17 mouse cellular contexts compared by ENCODE assay signal in genomic region chr12:81219339-81219738, GRCm38 (mm10).
A peak's percentile ranks its signal among the peaks of the same experiment; 100 is the strongest.
DNase-seq lines count a peak whose midpoint lies in the region.
"Had no signal": no experiment of that assay in that cellular context is flagged by ENCODE, and none has a peak within 500 bp of the region (broad histone marks: within the 10 kb centered on the region; RNA-seq: fewer than 3 reads in every experiment).

No protein-coding gene starts in this region.

- intact Hi-C loops in heart, postnatal 36 days (cut with DNase I), result no loop called here

- peak; percentile 51 for DNase-seq in heart, adult 11 months
- DNase-seq in heart, postnatal 36 days, result no peak
- peak; percentile 51 for DNase-seq in brain, adult 2 months (ENCODE audit: low read depth, low spot score)
- DNase-seq in retina, embryonic 14.5 days (ENCODE audit: low spot score), result peak; percentile 17
- DNase-seq in adipocyte (ENCODE audit: low spot score), result no peak
- no peak for DNase-seq in layer of hippocampus, adult 8-10 months (ENCODE audit: low spot score in 2 of 2)
- DNase-seq: adrenal gland, adult 8-10 months; adrenal gland, postnatal 14 days; adrenal gland, postnatal 36 days; cerebellum, adult 11 months; cerebellum, adult 18-20 months; cerebellum, adult 8-10 months; cerebellum, adult 9-11 months; cerebellum, postnatal 14 days; cerebellum, postnatal 36 days; embryo, embryonic 11 days; forebrain, postnatal 0 days had no signal

Comparison
In these comparisons a context has a peak if more than half of its experiments do, and no peak if none do; other contexts are left out.
1. DNase-seq: peak in heart, adult 11 months (single experiment), brain, adult 2 months (single experiment) and retina, embryonic 14.5 days (single experiment); none in heart, postnatal 36 days (0 of 2), adipocyte (single experiment) and layer of hippocampus, adult 8-10 months (0 of 2).